Mouse (Mus musculus) kidney, adult 10 weeks (tissue): ENCODE measurements around the gene DXBay18. TPM values are rescaled to one million over a fixed set of nuclear protein-coding genes. Genes with fewer than 3 reads are reported as not detected.

ENCODE experiments used
- polyA plus RNA-seq: library from polyadenylated mRNA; stranded (reverse); fragments of 350-450 nt; fragmentation: Illumina TruSeq; extraction: RNeasy Lipid Tissue Mini Kit (QIAGEN cat#74804); gene quantifications from one replicate; pipeline ENCODE4 v1.2.3, GENCODE M21; 2014; ENCODE audit warnings: low read depth, low replicate concordance

The DXBay18 gene
- polyA plus RNA-seq = not detected

GRCm38 (mm10) chrX:73149350-73149749 lies at the start of gene DXBay18:
TSS of gene DXBay18 (minus strand) at chrX:73149450.

GRCm38 (mm10) chrX:73191934-73192333 lies 42.7 kb upstream of the DXBay18 start, which contains the start of gene Xlr3b:
TSS of gene Xlr3b (plus strand) at chrX:73192207.

GRCm38 (mm10) chrX:73176889-73177288 lies 27.6 kb upstream of the DXBay18 start, which contains the start of gene Spin2d:
TSS of gene Spin2d (minus strand) at chrX:73176989.

GRCm38 (mm10) chrX:73148496-73148895 lies 754 bp downstream of the DXBay18 start, which contains the start of gene Xlr5b:
TSS of gene Xlr5b (plus strand) at chrX:73148796.

GRCm38 (mm10) chrX:73116747-73117146 lies 32.5 kb downstream of the DXBay18 start, which contains the start of gene Gm14685:
TSS of gene Gm14685 (plus strand) at chrX:73117047.

GRCm38 (mm10) chrX:73096941-73097508 lies 52.2 kb downstream of the DXBay18 start, which contains the start of gene Xlr3a:
TSS of gene Xlr3a (minus strand) at chrX:73097095.

Other genes starting within 250 kb of the DXBay18 start
- gene Cetn2, start 231.0 kb downstream of the DXBay18 start, polyA plus RNA-seq = 258 TPM
- 77.1 TPM for gene Nsdhl, start 230.9 kb downstream of the DXBay18 start, polyA plus RNA-seq
- 23.9 TPM for gene Zfp185, start 162.1 kb downstream of the DXBay18 start, polyA plus RNA-seq
- gene Pnma5, start 112.3 kb downstream of the DXBay18 start, polyA plus RNA-seq = not detected
- not detected for gene Pnma3, start 84.7 kb downstream of the DXBay18 start, polyA plus RNA-seq
- not detected for gene Xlr4a, start 67.0 kb downstream of the DXBay18 start, polyA plus RNA-seq
- gene Xlr3a, start 52.4 kb downstream of the DXBay18 start, polyA plus RNA-seq = 5.1 TPM
- gene Gm14685, start 32.4 kb downstream of the DXBay18 start, polyA plus RNA-seq = not detected
- gene Xlr5b, start 654 bp downstream of the DXBay18 start, polyA plus RNA-seq = 1.0 TPM
- not detected for gene Spin2d, start 27.5 kb upstream of the DXBay18 start, polyA plus RNA-seq
- gene Xlr3b, start 42.8 kb upstream of the DXBay18 start, polyA plus RNA-seq = 5.6 TPM
- 0.69 TPM for gene Xlr4b, start 64.9 kb upstream of the DXBay18 start, polyA plus RNA-seq
- gene F8a, start 78.8 kb upstream of the DXBay18 start, polyA plus RNA-seq = 8.4 TPM
- gene Xlr4c, start 93.7 kb upstream of the DXBay18 start, polyA plus RNA-seq = 0.93 TPM
- gene Xlr3c, start 115.9 kb upstream of the DXBay18 start, polyA plus RNA-seq = not detected
- gene Xlr5a, start 143.5 kb upstream of the DXBay18 start, polyA plus RNA-seq = 0.65 TPM
- 0.49 TPM for gene Xlr5c, start 143.5 kb upstream of the DXBay18 start, polyA plus RNA-seq
- not detected for gene Gm45015, start 187.4 kb upstream of the DXBay18 start, polyA plus RNA-seq
- 9.1 TPM for gene Zfp275, start 193.2 kb upstream of the DXBay18 start, polyA plus RNA-seq
- not detected for gene Gm18336, start 249.3 kb upstream of the DXBay18 start, polyA plus RNA-seq